Mouse (Mus musculus) cerebral cortex, adult 2 months (tissue): ENCODE measurements around the gene Ikzf3.

ENCODE experiments used
- WGBS: fragments of 180-500 bp; shearing (Covaris S2); methylation state at CpG from one replicate; pipeline ENCODE4 v1.1.7; 2018; 5-methylcytosine and 5-hydroxymethylcytosine counted together

Ikzf3 gene

GRCm38 (mm10) chr11:98510125-98510524 is 35.7 kb downstream of the Ikzf3 start:
- 85% methylated on average over 8 of the region's 8 CpGs for WGBS

GRCm38 (mm10) chr11:98509434-98509833 is 36.4 kb downstream of the Ikzf3 start:
- 32% methylated on average over 7 of the region's 7 CpGs for WGBS

GRCm38 (mm10) chr11:98504926-98505325 is 40.9 kb downstream of the Ikzf3 start:
- 66% methylated on average over 3 of the region's 3 CpGs for WGBS

GRCm38 (mm10) chr11:98497388-98498288 is 48.2 kb downstream of the Ikzf3 start:
- 44% methylated on average over 22 of the region's 22 CpGs for WGBS

GRCm38 (mm10) chr11:98495176-98495719 is 50.6 kb downstream of the Ikzf3 start:
- 97% methylated on average over 5 of the region's 5 CpGs for WGBS

- 79% methylated on average over 9 of the region's 9 CpGs for WGBS
Measured at GRCm38 (mm10) chr11:98493394-98493793, 52.4 kb downstream of the Ikzf3 start.

- 57% methylated on average over 7 of the region's 7 CpGs for WGBS
Measured at GRCm38 (mm10) chr11:98492959-98493358, 52.9 kb downstream of the Ikzf3 start.

- WGBS: 89% methylated on average over 7 of the region's 7 CpGs
Measured at GRCm38 (mm10) chr11:98491571-98491970, 54.3 kb downstream of the Ikzf3 start.

GRCm38 (mm10) chr11:98488540-98489234 is 57.1 kb downstream of the Ikzf3 start:
- WGBS: 79% methylated on average over 20 of the region's 20 CpGs

- 84% methylated on average over 4 of the region's 5 CpGs for WGBS
Measured at GRCm38 (mm10) chr11:98487526-98488040, 58.2 kb downstream of the Ikzf3 start.

- 89% methylated on average over 2 of the region's 2 CpGs for WGBS
Measured at GRCm38 (mm10) chr11:98485749-98486148, 60.1 kb downstream of the Ikzf3 start.

GRCm38 (mm10) chr11:98482067-98482466 is 63.8 kb downstream of the Ikzf3 start:
- 82% methylated on average over 10 of the region's 10 CpGs for WGBS

GRCm38 (mm10) chr11:98481231-98481630 is 64.6 kb downstream of the Ikzf3 start:
- WGBS: 67% methylated on average over 6 of the region's 6 CpGs

GRCm38 (mm10) chr11:98479940-98480497 is 65.8 kb downstream of the Ikzf3 start:
- WGBS: 92% methylated on average over 12 of the region's 12 CpGs

GRCm38 (mm10) chr11:98479026-98479939 is 66.5 kb downstream of the Ikzf3 start:
- 75% methylated on average over 13 of the region's 13 CpGs for WGBS

- 75% methylated on average over 14 of the region's 14 CpGs for WGBS
Measured at GRCm38 (mm10) chr11:98477011-98477701, 68.7 kb downstream of the Ikzf3 start.

GRCm38 (mm10) chr11:98476434-98476807 is 69.4 kb downstream of the Ikzf3 start:
- WGBS: 78% methylated on average over 4 of the region's 4 CpGs

- 85% methylated on average over 9 of the region's 9 CpGs for WGBS
Measured at GRCm38 (mm10) chr11:98475630-98476433, 70.0 kb downstream of the Ikzf3 start.

GRCm38 (mm10) chr11:98474967-98475366 is 70.9 kb downstream of the Ikzf3 start:
- 92% methylated on average over 11 of the region's 11 CpGs for WGBS
